Mouse (Mus musculus): ENCODE measurements around the gene Tox3.

DNA sequence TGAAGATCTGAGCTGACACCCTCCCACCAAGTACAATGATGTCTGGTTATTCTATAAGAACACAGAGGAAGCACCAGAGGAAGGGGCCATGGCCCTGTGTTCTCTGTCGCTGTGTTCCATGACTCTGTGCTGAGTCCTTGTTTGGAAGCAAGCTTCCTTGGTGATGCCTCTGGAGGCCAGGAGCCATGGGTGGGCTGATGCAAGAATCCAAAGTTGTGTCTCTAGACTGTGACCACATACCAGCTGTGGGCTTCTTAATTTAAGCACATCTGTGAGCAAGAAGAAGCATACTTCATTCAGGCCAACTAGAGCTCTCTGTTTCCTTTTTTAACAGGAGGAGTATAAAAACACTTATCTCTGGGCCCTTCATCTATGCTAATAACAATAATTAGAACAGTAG, 42.7 kb upstream of the Tox3 start:
- TF ChIP-seq CTCF (IDR thresholded peaks at IDR 0.05; ENCODE audit: insufficient read depth, low read depth, low read length) (no peak), POLR2A (IDR thresholded peaks at IDR 0.05; ENCODE audit: insufficient read depth, low read depth, low read length) (no peak)
